Mouse (Mus musculus): ENCODE results near the gene C2cd6.
A peak's percentile ranks its signal among the peaks of the same experiment; 100 is the strongest.

Gene C2cd6

DNA sequence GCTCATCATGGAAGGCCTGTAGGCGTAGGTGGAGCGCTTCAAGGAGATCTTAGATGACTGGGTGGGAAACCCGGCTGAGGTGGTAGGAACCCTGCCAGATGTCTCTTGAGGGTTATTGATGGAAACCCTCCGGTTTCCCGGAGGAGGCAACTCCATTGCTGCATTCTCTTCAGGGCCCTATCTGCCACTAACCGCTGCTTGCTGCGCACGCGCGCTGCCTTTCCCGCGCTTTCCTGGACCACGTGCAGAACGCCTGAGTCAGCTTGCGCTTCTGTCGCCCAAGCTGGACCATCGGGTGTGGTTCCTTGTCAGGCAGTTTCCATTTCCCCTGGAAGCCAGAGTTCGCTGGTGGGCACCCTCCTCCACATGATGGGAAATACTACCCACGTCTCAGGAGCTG is at the start of gene C2cd6:
Gene C2cd6, minus strand, starts transcription at position 196 of the 400 bp plus-strand sequence.
- no peak for DNase-seq (ENCODE audit: extremely low spot score)

DNA sequence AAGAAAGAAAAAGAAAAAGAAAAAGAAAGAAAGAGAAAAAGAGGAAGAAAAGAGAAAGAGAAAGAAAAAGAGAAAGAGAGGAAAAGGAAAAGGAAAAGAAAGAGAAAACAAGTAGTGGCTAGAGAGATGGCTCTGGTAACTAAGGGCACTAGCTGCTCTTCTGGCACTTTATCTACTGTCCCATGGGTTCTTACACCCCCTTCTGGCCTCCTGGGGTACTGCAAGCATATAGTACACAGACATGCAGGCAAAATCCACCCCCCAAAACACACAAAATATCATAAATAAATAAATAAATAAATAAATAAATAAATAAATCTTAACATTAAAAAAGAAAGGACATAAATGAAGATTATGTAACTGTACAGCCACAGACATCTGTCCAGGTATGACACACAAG is 48.1 kb upstream of the C2cd6 start:
- peak; percentile 46 for DNase-seq (ENCODE audit: extremely low spot score)

DNA sequence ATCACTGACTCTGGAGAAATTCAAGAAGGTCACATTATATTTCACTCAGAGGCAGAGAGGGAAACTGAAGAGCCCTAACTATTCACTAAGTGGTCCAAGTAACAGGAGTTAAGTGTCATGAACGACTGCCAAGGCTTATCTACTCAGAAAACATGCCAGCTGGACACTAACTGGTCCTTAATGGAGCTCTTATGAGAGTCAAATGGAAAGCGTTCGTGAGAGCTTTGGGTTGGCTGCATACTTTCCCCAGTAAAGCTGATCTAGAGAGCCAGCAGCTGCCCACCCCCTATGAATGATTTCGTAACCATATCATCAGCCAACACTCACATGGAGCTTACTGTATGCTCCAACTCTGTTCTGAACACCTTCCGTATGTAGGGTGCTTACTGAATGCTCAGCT is 39.7 kb upstream of the C2cd6 start:
- no peak for DNase-seq (ENCODE audit: extremely low spot score)

DNA sequence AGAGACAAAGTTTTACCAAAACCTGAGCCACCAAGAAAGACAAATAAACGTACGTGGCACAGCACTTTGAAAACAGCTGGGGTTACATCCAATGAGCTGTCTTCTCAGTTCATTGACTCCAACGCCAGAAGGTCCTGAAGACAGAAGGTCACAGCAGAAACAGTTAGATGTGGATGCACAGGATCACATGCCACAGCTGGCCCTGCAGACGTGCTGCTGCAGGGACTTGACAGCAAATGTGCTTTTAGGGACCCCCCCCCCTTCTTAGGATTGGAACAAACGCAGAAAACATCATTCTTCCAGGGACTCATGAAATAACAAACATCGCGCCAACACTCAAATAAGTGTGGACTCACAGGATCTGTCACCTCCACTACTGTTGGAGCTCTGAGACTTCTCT is 34.2 kb upstream of the C2cd6 start:
- DNase-seq (ENCODE audit: extremely low spot score), result no peak

DNA sequence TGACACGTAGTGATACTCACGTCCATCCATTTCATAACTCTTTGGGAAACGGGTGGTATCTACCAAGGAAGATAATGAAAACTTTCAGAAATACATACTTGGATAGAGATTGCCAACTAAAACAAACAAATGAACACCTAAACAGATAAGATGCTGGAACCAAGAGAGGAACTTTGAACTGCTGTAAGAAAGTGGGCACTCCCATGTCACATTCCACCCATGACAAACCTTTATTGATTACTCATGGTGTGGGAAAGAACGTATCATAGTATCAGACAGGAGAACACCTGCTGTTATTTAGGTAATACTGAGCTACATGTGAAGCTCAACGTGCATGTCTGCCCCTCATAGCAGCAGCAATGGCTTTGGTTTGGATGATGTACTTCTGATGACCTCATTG is 30.9 kb upstream of the C2cd6 start:
- no peak for DNase-seq (ENCODE audit: extremely low spot score)

DNA sequence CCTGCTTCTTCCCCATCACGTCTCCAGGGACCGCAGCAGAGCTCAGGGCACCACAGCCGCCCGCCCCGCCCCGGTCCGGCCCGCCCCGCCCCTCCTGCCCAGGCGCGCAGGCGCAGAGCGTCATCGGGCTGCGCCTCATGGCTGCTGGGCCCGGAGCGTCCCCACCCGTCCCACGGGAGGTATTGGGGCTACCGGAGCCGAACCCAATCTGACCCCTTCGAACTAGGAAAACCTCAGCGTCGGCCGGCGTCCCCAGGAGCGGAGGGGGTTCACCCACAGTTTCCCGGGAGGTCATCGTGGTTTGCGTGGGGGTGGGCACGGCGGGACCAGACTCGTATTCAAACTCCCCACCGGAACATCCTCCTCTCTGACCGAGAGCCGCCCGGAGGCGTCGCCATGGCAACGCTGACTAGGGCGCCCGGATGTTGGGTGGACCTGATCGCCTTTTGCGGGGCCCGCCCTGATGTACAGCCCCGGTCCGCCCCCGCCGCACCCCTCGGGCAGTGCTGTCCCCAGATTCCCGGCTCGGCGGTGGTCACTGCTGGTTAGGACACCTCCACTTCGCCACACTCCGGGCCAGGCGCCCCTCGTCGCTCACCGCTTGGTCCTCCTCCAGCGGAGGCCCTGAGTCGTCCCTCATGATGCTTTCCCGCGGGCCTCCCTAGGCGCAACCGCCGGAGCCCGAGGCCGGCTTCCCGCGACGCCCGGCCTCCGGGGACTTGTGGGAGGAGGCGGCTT is 25.2 kb upstream of the C2cd6 start, which contains the start of gene Tmem237:
Gene Tmem237, minus strand, starts transcription at position 689 of the 738 bp plus-strand sequence.
- DNase-seq (ENCODE audit: extremely low spot score), result peak; percentile 97

DNA sequence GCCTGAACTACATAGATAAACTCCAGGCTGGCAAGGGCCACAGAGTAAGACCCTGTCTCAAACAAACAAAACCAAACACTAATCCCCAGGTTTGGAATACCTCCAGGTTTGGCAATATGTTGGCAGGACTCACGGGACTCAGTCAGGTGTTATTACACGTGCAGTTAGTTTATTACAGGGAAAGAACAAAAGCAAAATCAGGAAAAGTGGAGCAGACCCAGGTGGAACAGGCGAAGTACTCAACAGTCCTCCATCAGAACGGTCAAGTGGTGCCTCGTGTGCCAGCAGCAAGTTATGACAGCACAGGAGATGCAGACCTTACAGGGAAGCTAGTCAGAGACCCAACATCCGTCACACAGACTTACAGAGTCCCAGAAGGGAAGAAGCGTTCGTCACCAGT is 15.8 kb upstream of the C2cd6 start:
- no peak for DNase-seq (ENCODE audit: extremely low spot score)

DNA sequence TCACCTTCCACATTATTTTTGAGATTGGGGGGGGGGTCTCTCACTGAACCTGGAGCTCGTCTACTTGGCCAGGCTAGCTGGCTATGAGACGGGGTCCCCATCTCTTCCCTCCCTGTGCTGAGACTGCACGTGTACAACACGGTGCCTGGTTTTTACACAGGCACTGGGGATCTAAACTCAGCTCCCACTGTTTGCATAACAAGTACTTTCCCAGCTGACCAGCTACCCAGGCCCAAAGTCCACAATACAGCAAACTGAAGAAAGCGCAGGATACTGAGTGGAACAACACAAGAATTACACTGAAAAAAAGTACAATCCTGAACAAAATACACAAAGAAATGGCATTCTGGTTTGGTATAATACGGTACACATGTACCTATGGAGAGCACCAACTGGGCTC is 7.4 kb upstream of the C2cd6 start:
- DNase-seq (ENCODE audit: extremely low spot score), result no peak

DNA sequence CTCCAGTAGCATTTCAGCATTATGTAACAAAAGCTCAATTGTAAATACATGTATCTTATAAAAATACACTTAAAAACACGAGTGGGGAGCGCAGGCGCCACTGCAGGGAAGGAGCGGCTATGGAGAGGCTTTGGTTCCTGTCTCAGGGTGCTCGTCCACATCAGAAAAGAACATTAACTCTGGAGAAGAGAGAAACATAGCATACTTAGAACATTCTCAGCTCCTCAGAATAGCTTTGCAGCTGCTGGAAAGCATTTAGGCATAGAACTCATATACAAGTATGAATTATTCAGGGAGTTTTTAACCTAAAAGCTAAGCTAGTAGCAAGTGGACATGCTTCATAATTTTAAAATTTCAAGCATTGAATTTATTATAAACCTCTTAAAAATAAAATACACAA is 6.3 kb upstream of the C2cd6 start:
- no peak for DNase-seq (ENCODE audit: extremely low spot score)

DNA sequence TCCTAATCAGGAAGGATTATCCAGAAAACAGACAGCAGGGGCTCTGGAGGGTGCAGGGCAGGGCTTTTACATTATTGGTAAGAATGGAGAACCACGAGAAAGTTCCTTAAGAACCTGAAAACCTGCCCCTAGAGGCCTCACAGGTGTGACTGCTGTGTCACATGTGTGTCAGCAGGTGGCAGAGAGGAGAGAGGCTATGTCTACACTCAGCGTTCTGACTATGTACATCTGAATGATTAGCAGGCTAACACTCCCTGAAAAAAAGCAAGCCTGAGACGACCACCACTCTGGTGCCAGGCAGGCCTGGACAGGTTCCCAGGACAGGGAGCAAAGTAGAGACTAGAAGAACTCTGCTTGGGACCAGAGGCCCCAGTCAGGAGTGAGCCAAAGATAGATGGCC is 23.8 kb downstream of the C2cd6 start:
- no peak for DNase-seq (ENCODE audit: extremely low spot score)

DNA sequence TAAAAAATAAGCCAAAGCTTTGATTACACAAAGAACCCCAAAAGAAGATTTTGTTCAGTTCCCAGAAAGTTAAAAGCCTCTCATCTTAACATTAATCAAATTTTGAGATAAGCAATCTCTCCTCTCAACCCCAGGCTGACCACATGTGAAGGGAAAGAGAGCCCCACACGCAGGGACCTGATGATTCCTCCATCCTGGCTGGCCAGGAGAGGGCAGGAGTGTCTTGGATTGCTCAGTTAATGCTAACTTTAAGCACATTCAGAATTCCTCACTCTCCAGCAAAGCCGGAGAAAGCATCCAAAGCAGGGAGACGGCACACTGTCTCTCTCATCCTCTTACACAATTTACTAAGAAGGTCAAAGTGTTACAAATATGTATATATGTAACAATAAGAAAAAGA is 26.7 kb downstream of the C2cd6 start:
- peak; percentile 32 for DNase-seq (ENCODE audit: extremely low spot score)

DNA sequence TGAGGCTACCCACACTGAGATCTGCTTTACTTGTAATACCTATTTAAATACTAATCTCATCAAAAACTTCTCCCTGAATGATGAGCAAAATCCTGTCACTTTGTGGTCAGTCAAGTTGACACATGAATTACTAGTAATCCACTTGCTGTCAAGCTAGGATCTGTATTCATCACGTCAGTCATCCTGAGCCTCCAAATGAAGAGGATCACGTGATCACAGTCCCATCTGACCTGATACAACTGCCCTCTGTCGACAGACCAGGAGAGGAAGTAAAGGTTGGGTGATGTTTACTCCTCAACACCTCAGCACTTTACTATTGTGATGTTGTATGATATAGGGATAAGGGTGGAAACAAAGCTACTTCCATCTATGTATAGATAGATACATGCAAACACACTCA is 31.0 kb downstream of the C2cd6 start:
- no peak for DNase-seq (ENCODE audit: extremely low spot score)

DNA sequence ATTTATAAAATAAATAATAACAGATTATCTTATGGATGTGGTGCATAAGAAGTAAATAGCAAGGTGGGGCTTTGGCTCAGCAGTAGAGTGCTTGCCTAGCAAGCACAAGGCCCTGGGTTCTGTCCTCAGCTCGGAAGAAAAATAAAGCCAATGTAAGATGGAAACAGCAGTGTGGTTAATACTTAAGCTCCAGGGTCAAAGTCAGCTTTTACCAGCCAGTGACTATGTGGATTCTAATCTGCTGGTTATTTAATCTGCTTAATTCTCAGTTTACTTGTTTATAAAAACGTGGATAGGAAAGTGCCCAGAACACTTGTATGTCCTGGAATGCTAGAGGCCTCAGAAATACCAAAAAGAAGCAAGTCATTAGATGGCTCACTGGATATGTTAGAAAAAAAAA is 37.7 kb downstream of the C2cd6 start:
- no peak for DNase-seq (ENCODE audit: extremely low spot score)

DNA sequence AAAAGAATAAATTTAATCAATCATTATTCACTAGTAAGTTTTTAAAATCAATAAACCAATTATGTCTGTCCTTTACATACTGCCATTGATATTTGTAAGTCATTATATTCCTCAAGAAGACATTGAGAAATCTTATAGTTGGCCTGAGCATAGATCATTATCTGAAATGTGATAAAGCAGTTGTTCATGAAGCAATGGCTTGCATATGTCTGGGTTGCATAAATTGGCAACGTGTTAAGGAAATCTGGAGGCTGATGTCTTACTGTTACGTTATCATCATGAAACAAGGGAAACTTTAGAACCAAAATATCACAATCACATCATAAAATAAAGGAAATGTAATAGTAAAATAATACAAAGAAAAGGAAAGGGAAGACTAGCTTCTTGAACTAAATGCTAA is 43.4 kb downstream of the C2cd6 start:
- DNase-seq (ENCODE audit: extremely low spot score), result no peak

DNA sequence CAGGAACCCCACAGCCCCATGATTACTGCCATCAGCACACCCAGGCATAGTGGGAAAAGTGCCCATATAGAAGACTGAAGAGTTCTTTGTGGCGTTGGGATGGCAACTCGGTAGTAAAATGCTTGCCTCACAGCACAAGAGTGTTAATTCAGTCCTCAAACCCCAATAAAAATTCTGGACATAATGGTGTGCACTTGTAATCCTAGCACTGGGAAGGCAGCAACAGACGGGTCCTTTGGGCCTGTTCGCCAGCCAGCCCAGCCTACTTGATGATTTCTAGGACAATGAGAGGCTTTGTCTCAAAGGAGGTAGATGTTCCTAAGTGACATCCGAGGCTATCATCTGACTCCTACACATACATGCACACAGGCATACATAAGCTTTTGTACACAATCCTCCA is 57.0 kb downstream of the C2cd6 start:
- DNase-seq (ENCODE audit: extremely low spot score), result no peak

DNA sequence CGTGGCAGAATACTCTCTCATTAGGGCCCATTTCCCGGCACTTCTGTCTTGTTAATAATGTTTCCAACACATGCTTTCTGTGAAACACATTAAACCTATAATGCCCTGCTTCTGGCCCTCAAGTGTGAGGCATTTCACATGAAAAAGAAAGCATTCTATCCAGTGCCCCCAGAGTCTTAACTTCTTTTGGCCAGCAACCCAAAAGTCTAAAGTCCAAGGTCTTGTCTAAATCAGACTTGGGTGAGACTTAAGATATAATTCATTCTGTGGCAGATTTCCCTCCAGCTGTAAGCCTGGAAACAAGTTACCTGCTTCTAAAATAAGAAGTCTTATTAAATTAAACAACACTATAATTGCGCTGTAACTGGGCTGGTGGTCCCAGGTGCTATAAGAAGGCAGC is 73.1 kb downstream of the C2cd6 start:
- DNase-seq (ENCODE audit: extremely low spot score), result no peak

DNA sequence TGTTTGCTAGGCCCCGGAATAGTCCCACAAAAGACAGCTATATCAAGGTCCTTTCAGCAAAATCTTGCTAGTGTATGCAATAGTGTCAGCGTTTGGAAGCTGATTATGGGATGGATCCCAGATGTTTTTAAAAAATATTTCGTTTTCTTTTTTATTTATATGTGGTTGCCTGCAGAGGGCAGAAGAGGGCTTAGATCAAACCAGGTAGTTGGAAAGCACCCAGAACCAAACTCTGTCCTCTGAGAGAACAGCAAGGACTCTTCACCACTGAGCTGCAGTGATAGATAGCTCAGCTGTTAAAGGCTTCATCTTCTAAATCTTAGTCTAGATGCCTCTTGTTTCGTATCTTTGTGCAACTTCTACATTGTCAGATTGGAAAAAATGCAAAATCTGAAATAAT is 85.5 kb downstream of the C2cd6 start:
- no peak for DNase-seq (ENCODE audit: extremely low spot score)

Measured in embryo, embryonic 9.5 days (tissue).